Mouse (Mus musculus): Measurements from ENCODE around the gene Tuba3b.

The Tuba3b gene

DNA sequence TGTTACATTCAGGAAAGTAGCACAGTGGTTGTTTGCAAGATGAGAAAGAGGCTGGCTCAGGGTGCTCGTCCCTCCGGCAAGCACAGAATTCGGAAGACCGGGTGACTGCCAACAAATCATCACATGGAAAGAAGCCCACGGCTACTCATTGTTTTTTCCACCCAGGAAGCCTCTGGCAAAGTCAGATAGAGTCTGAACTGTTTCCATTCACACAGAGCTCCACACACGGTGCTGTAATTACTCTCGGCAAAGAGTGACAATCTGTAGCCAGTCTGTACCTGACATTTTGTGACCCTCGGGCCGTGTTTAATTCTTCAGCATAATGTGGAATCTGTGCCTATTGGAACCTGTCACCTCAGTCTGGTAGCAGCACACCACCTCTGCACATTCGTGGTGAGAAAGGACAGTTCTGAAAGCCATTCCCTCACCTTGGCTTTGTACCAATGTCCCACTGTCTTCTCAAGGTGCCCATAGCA, 54.1 kb downstream of the Tuba3b start:
- peak; percentile 47 for DNase-seq

Data from cerebellum, adult 8-10 months (tissue).